Comparison of ENCODE assay signal across 8 mouse cellular contexts in the genomic region with DNA sequence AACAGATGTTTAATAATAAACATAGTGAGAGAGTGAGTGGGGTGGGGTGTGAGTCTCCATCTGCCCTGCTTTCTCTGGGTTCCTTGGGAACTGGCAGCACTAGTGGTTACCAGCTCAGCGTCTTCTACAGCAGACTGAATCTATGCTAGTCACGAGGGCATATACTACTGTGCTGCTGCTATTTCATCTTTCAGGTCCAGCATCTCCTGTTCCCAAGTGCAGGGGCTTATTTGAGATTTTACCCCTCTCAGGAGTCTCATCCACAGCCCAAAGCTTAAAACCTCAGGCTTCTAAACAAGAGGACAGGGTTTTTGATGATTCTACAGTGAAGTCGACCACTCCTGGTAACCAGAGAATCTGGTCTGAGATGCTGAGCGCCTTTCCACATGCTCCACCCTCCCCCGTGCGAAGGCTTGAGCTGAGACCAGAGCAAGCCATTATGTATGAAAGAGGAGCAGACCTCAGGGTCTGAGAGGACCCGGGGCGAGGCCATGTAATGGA. TPM values are rescaled to one million over a fixed set of nuclear protein-coding genes. Genes with fewer than 3 reads are reported as not detected.
DNase-seq lines count a peak whose midpoint lies in the region; ATAC-seq lines count a peak whose summit lies in the region.
"Had no signal": no experiment of that assay in that cellular context is flagged by ENCODE, and none has a peak within 500 bp of the region (broad histone marks: within the 10 kb centered on the region; RNA-seq: fewer than 3 reads in every experiment).

No protein-coding gene starts in this region.

- H3K27ac ChIP-seq in forebrain, embryonic 13.5 days = peak overlapping the region; percentile 98
- peak overlapping the region; percentile 88 for H3K27ac ChIP-seq in neural tube, embryonic 15.5 days (replicated peaks)
- H3K27ac ChIP-seq: liver, embryonic 14.5 days had no signal

- DNase-seq in embryo, embryonic 9.5 days (ENCODE audit: extremely low spot score) = peak; percentile 15
- peak; percentile 27 to 56 for DNase-seq in left cerebral cortex, adult 18-20 months (ENCODE audit: low spot score in 2 of 2)
- no peak for DNase-seq in spleen, postnatal 14 days (ENCODE audit: low spot score in 2 of 2)
- DNase-seq in cerebellum, adult 11-12 months = no peak
- no peak for DNase-seq in testis, postnatal 10 days (ENCODE audit: low spot score)

- H3K4me3 ChIP-seq in forebrain, embryonic 13.5 days = peak overlapping the region; percentile 94
- H3K4me3 ChIP-seq in neural tube, embryonic 15.5 days (replicated peaks) = peak overlapping the region; percentile 72

- H3K36me3 ChIP-seq in forebrain, embryonic 13.5 days (ENCODE audit: poor library complexity, severe bottlenecking) = no peaks in the 10 kb centered on the region
- no peaks in the 10 kb centered on the region for H3K36me3 ChIP-seq in neural tube, embryonic 15.5 days

- 4% methylated on average over 8 of the region's 8 CpGs for WGBS in forebrain, embryonic 13.5 days
- 1% methylated on average over 8 of the region's 8 CpGs for WGBS in neural tube, embryonic 15.5 days

- H3K4me1 ChIP-seq in forebrain, embryonic 13.5 days = peaks cover 32% of the 10 kb centered on the region
- peaks cover 22% of the 10 kb centered on the region for H3K4me1 ChIP-seq in neural tube, embryonic 15.5 days

- peak overlapping the region; percentile 97 for H3K9ac ChIP-seq in forebrain, embryonic 13.5 days
- peak overlapping the region; percentile 75 for H3K9ac ChIP-seq in neural tube, embryonic 15.5 days (replicated peaks)
- H3K9ac ChIP-seq: liver, embryonic 14.5 days had no signal

- H3K4me2 ChIP-seq in forebrain, embryonic 13.5 days = peak overlapping the region; percentile 71
- peak overlapping the region; percentile 93 for H3K4me2 ChIP-seq in neural tube, embryonic 15.5 days

- H3K27me3 ChIP-seq in forebrain, embryonic 13.5 days = no peaks in the 10 kb centered on the region
- H3K27me3 ChIP-seq in neural tube, embryonic 15.5 days (replicated peaks) = peaks cover 6% of the 10 kb centered on the region; the same call in 1 of the 2 replicates

- no peaks in the 10 kb centered on the region for H3K9me3 ChIP-seq in forebrain, embryonic 13.5 days (replicated peaks)
- H3K9me3 ChIP-seq in neural tube, embryonic 15.5 days (replicated peaks) = no peaks in the 10 kb centered on the region

- peak; percentile 31; the same call in 1 of the 2 replicates for ATAC-seq in forebrain, embryonic 13.5 days
- ATAC-seq in neural tube, embryonic 15.5 days (ENCODE audit: low FRiP score) = no peak

RNA-seq across cellular contexts. Expression of a gene that starts 2.2 kb away (rescaled TPM):
- 117 and 136 TPM in 2 replicates for polyA plus RNA-seq in forebrain, embryonic 13.5 days (2015; fragmentation: Nextera tagmentation; extraction: Ambion mirVana)
- total RNA-seq in left cerebral cortex, adult 18-20 months (2021) = 10 to 100 TPM; 89.3 to 90.8 TPM
- polyA plus RNA-seq in neural tube, embryonic 15.5 days (2015; fragmentation: Nextera tagmentation; extraction: Ambion mirVana) = 49.2 and 58.8 TPM in 2 replicates

Comparison
In these comparisons a context has a peak if more than half of its experiments do, and no peak if none do; other contexts are left out.
1. DNase-seq: peak in embryo, embryonic 9.5 days (single experiment) and left cerebral cortex, adult 18-20 months (2 of 2); none in spleen, postnatal 14 days (0 of 2), cerebellum, adult 11-12 months (single experiment) and testis, postnatal 10 days (single experiment).